Mouse (Mus musculus): ENCODE measurements around the gene Ap1g1.

GRCm38 (mm10) chr8:109842468-109842867 is 64.1 kb downstream of the Ap1g1 start:
- no peak for TF ChIP-seq CTCF (IDR thresholded peaks at IDR 0.05; ENCODE audit: insufficient read depth, low read depth, low read length)
- TF ChIP-seq POLR2A (IDR thresholded peaks at IDR 0.05; ENCODE audit: insufficient read depth, low read depth, low read length) = no peak

All from olfactory bulb, adult 2 months (tissue).